Mouse (Mus musculus): Measurements from ENCODE around the gene Cldn14.

- TF ChIP-seq CTCF (IDR thresholded peaks at IDR 0.05; ENCODE audit: control insufficient read depth, insufficient read depth, insufficient replicate concordance, low read depth, low read length): no peak
- TF ChIP-seq POLR2A (IDR thresholded peaks at IDR 0.05; ENCODE audit: control insufficient read depth, low read depth, low read length): no peak
Observed at GRCm38 (mm10) chr16:93962283-93962682, 46.4 kb downstream of the Cldn14 start.

Data from testis, adult 2 months (tissue).